Mouse (Mus musculus) limb, embryonic 13.5 days (tissue): ENCODE data around the gene Tacc2. TPM values are rescaled to one million over a fixed set of nuclear protein-coding genes. Genes with fewer than 3 reads are reported as not detected.
A peak's percentile ranks its signal among the peaks of the same experiment; 100 is the strongest.

Experiments
- ATAC-seq: fragments of 200-750 bp; cut with Nextera tagmentation; 2 replicates; pipeline ENCODE4 v1.8.0; 2017; ENCODE audit warnings: low read depth, moderate number of reproducible peaks, moderate TSS enrichment; ENCODE audit not compliant: low FRiP score
- H3K27ac ChIP-seq: fragments of 300-500 bp; sonication (generic); 2 replicates; pipeline ENCODE4 v1.5.1; 2015; ENCODE audit warnings: inconsistent platforms, mild to moderate bottlenecking, moderate library complexity
- H3K27me3 ChIP-seq: fragments of 300-500 bp; sonication (generic); 2 replicates; pipeline ENCODE4 v1.6.1; 2015; ENCODE audit warnings: mild to moderate bottlenecking, inconsistent platforms
- H3K36me3 ChIP-seq: fragments of 300-500 bp; sonication (generic); 2 replicates; pipeline ENCODE4 v1.6.1; 2015; ENCODE audit warnings: inconsistent platforms, mild to moderate bottlenecking, moderate library complexity
- H3K4me1 ChIP-seq: fragments of 300-500 bp; sonication (generic); 2 replicates; pipeline ENCODE4 v1.6.1; 2015; ENCODE audit warnings: inconsistent platforms
- H3K4me2 ChIP-seq: fragments of 300-500 bp; sonication (generic); replicated peaks from 2 replicates; pipeline ENCODE4 v1.6.1; 2015; ENCODE audit warnings: inconsistent platforms, mild to moderate bottlenecking, moderate library complexity
- H3K4me3 ChIP-seq: fragments of 300-500 bp; sonication (generic); 2 replicates; pipeline ENCODE4 v1.5.1; 2015; ENCODE audit warnings: moderate library complexity, mild to moderate bottlenecking, inconsistent platforms
- H3K9ac ChIP-seq: fragments of 300-500 bp; sonication (generic); 2 replicates; pipeline ENCODE4 v1.6.1; 2015; ENCODE audit warnings: mild to moderate bottlenecking, inconsistent platforms
- H3K9me3 ChIP-seq: fragments of 300-500 bp; sonication (generic); 2 replicates; pipeline ENCODE4 v1.6.1; 2016; ENCODE audit warnings: inconsistent platforms
- WGBS: fragments of 180-500 bp; shearing (Covaris S2); methylation state at CpG from one replicate; pipeline ENCODE4 v1.1.7; 2015; 5-methylcytosine and 5-hydroxymethylcytosine counted together
- polyA plus RNA-seq: library from polyadenylated mRNA; unstranded; fragments of >200 nt; fragmentation: Nextera tagmentation; extraction: Ambion mirVana; gene quantifications from 2 replicates; pipeline ENCODE4 v1.2.1, GENCODE M21; 2015

The Tacc2 gene
- polyA plus RNA-seq, 1 experiment from 2014 or later = 39.3 TPM

DNA sequence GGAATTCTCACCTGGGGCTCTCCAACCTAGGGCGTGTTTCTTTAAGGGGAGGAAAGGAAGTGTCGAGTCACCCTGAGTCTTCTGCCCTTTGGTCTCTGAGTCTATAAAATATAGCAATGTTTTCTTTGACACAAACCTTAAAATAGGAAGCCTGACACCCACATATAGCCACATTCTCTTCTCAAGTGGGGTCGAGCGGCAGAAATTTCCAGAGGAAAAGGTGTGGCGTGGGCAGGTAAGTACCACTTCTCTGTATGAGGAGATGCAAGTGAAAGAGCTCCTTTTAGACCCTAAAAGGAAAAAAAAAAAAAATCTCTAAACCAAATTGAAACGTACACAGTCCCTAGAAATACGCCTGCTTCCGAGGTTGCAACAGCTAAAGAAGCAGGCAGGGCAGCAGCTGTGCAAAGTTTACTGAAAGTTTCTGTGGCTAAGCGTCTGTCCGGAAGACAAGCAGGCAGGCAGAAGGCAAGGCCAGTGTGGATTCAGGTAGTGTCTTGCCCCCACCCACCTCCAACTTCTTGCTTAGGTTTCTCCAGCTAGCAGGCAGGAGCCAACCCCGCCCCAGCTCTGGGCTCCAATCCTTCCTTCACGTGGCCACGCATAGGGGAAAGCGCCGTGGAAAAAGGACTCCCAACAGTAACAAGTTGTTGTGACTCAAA is 68.2 kb downstream of the Tacc2 start:
- peak; percentile 54; the same call in 1 of the 2 replicates for ATAC-seq
- Histone ChIP-seq H3K9me3 (no peaks in the 10 kb centered on the region), H3K36me3 (no peaks in the 10 kb centered on the region), H3K4me2 (peak overlapping the region; percentile 91), H3K27ac (peak overlapping the region; percentile 95), H3K4me1 (peaks cover 33% of the 10 kb centered on the region), H3K9ac (peak overlapping the region; percentile 90), H3K4me3 (peak overlapping the region; percentile 70), H3K27me3 (no peaks in the 10 kb centered on the region)
- 11% methylated on average over 15 of the region's 15 CpGs for WGBS

DNA sequence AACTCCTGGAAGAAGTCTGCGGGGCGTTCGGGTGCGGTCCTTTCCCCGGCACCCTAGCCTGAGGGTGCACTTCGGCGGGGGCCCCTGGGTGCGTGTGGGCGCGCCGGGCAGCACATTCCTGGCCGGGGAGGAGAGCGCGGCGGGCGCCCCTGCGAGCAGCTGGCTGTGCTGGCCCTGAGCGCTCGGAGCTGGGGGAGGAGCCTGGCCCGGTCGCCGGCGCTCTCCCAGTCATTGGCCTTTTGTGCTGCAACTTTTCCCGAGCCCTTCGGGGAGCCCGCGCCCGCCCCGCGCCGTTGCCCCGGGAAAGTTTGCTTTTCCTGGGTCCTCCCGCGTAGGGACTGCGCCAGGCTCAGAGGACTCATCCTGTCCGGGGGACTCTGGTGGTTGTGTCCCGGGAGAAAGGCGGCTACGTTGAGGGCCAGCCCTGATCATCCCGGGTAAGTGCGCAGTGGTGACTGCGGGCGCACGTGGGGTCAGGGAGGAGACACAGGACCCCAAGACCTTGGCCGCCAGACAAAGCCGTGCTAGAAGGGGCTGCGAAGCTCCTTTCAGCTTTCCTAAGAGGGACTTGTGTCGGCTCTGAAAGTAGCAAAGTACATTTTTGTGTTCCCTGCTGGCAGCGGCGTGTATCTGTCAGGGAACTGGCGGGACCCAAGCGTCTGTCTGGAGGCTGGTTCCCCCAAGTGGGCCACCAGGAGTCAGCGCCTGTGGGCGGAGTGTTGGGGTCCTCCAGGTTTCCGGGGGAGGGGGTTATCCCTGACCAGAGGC is 68.9 kb downstream of the Tacc2 start:
- H3K9me3 ChIP-seq = no peaks in the 10 kb centered on the region
- peak overlapping the region; percentile 70 for H3K4me3 ChIP-seq
- no peaks in the 10 kb centered on the region for H3K27me3 ChIP-seq
- H3K9ac ChIP-seq = peak overlapping the region; percentile 90
- no peaks in the 10 kb centered on the region for H3K36me3 ChIP-seq
- under 1% methylated on average over 46 of the region's 55 CpGs for WGBS
- H3K4me2 ChIP-seq = peak overlapping the region; percentile 91
- peak; percentile 89 for ATAC-seq
- H3K4me1 ChIP-seq = peaks cover 33% of the 10 kb centered on the region
- H3K27ac ChIP-seq = peak overlapping the region; percentile 95

DNA sequence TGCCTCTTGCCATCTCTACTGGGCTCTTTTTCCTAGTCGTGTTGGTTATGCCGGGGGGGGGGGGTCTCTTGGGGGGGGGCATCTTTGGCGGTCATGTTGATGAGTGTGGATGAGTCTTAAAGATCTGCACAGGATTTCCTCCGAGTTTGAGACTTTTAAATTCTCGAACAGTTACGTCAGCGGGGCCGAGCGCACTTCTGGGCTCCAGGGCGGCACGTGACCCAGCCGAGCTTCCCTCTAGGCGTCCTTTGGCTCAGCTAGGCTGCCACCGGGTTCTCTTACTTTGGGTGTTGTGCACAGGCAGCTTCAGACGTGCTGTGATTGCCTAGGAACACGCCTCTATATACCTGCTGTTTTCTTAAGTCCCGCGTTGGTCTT is 69.5 kb downstream of the Tacc2 start:
- Histone ChIP-seq H3K36me3 (no peaks in the 10 kb centered on the region), H3K9me3 (no peaks in the 10 kb centered on the region), H3K4me2 (peak overlapping the region; percentile 91), H3K9ac (peak overlapping the region; percentile 90), H3K4me1 (peaks cover 33% of the 10 kb centered on the region), H3K4me3 (peak overlapping the region; percentile 70), H3K27me3 (no peaks in the 10 kb centered on the region), H3K27ac (peak overlapping the region; percentile 95)
- under 1% methylated on average over 18 of the region's 18 CpGs for WGBS
- ATAC-seq = peak; percentile 63; the same call in 1 of the 2 replicates

DNA sequence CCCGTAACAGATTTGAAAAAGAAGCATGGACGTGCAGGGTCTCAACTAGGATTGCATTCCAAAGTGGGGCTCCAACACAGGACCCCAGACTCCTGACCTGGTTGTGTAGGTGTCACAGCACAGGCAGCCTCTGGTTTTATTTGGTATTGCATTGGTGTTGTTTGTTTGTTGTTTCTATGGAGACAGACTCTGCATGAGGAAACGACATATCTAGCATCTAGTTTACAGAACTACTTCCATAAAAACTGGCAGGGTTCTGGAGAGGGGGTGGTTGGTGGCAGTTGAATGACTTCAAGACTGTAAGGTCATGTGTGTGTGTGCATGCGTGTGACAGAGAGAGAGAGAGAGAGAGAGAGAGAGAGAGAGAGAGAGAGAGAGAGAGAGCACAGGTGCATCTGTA is 70.8 kb downstream of the Tacc2 start:
- Histone ChIP-seq H3K27ac (no peak overlapping the region), H3K4me2 (peak overlapping the region; percentile 91)
- WGBS = 62% methylated on average over 4 of the region's 4 CpGs

DNA sequence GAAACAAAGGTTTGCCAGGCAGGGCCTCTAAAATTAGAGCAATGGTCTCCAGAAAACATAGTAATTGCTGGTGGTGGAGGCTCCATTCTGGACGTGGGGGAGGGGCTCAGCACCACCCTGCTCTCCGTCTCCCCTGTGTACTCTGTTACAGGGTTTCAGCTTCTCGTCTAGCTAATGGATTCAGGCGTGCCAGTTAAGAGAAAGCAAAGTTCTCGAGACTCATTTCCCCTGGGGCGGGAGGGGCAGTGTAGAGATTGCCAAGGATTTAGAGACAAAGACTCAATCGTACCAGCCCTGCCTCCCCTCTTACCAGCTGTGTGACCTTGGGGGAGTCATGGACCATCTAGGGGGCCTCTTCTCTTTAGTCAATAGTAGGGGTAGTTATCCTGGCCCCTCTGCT is 72.0 kb downstream of the Tacc2 start:
- Histone ChIP-seq H3K4me2 (no peak overlapping the region), H3K27me3 (no peaks in the 10 kb centered on the region), H3K9ac (no peak overlapping the region), H3K4me1 (peaks cover 47% of the 10 kb centered on the region), H3K4me3 (no peak overlapping the region), H3K9me3 (no peaks in the 10 kb centered on the region), H3K36me3 (no peaks in the 10 kb centered on the region), H3K27ac (no peak overlapping the region)
- ATAC-seq = no peak
- WGBS = 35% methylated on average over 7 of the region's 7 CpGs

More for the DNA sequence above, 70.8 kb downstream of the Tacc2 start:
- H3K9ac ChIP-seq = 0 out of 2 replicates have a peak overlapping the region, but pooled peaks have one; percentile 90
- no peaks in the 10 kb centered on the region for H3K36me3 ChIP-seq
- H3K4me1 ChIP-seq = peaks cover 36% of the 10 kb centered on the region
- no peaks in the 10 kb centered on the region for H3K27me3 ChIP-seq
- H3K9me3 ChIP-seq = no peaks in the 10 kb centered on the region
- no peak for ATAC-seq
- peak overlapping the region; percentile 70; the same call in 1 of the 2 replicates for H3K4me3 ChIP-seq

DNA sequence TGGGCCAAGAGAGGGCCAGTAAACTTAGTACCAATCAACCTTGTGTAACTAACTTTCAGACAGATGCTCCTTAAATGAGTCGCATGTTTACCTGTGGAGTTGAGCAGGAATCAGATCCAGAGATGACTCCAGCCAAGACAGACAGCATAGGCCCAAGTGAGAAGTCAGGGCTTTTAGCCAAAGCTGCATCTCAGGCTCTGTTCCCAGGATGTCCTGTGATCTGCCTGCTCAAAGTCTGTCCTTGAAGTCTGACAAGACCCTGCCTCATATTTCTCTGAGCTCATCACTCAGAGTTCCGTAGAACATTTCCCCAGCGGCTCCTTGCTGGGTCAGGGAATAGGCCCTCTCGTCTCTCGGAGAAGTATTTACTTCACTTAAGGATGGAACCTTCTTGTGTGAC is 73.4 kb downstream of the Tacc2 start:
- Histone ChIP-seq H3K4me1 (peaks cover 54% of the 10 kb centered on the region), H3K27ac (no peak overlapping the region), H3K4me3 (no peak overlapping the region), H3K36me3 (no peaks in the 10 kb centered on the region), H3K9ac (no peak overlapping the region), H3K27me3 (no peaks in the 10 kb centered on the region), H3K4me2 (no peak overlapping the region), H3K9me3 (no peaks in the 10 kb centered on the region)
- WGBS = 81% methylated on average over 5 of the region's 5 CpGs
- ATAC-seq = no peak

DNA sequence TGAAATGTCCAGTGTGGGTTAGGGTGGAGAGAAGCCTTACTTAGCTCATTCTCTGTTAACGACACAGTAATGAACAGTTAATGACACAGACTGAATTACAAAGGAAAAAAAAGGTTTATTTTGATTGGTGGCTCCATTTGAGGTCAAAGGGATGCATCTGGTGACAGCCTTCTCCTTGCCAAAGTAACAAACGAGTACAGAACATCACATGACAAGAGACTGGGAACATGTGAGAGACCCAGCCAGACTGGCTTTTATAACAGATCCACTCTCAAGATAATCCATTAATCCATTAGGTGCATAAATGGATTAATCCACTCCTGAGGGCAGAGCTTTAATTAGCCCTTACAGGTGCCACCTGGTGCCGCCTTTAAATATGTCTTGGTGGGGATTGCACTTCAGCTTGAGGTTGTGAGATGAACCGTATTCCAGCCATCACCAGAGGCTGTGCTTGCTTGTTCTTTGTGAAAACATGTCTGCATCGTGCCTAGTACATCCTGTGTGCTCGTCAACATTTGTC is 75.9 kb downstream of the Tacc2 start:
- Histone ChIP-seq H3K27me3 (no peaks in the 10 kb centered on the region), H3K27ac (no peak overlapping the region), H3K4me2 (no peak overlapping the region), H3K9me3 (no peaks in the 10 kb centered on the region), H3K36me3 (no peaks in the 10 kb centered on the region), H3K4me1 (peaks cover 45% of the 10 kb centered on the region), H3K4me3 (no peak overlapping the region), H3K9ac (no peak overlapping the region)
- ATAC-seq = no peak
- WGBS = 69% methylated on average over 6 of the region's 6 CpGs

DNA sequence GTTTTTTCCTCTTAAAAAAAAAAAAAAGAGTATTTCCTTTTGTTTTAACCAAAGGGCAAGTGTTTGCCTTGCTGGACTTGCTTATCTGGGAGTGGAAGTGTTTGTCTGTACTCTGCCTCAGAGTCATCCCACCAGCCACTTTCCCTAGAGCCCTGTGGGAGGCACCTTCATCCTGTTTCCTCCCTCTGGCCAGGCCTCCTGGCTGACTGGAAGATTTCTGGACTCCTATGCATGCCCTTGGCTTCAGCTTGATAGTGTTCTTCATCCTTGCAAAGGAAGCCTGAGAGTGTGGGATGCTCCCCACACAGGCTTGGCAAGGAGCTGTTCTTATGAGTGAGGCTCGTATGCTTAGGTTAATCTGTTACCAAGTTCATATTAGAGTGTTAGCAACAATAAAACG is 77.3 kb downstream of the Tacc2 start:
- ATAC-seq = no peak

DNA sequence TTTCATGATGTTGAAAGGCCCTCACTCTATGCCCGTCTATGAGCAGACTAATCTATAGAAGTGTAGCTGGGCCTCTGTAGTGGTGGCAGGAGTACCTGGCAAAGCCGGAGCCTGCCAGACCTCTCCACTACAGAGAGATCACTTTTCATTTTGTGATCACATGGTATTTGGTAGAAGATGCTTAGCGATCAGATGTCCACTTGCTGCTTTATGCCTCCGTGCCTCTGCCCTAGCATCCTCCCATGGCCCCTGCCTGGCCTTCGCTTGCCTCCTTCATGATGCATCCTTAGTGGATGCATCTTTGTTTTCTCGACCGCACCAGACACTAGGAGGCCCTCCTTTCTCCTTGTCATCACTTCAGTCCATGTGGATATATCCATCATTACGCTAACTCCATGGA is 79.7 kb downstream of the Tacc2 start:
- Histone ChIP-seq H3K27ac (no peak overlapping the region), H3K9ac (no peak overlapping the region), H3K4me3 (no peak overlapping the region), H3K4me2 (no peak overlapping the region), H3K36me3 (no peaks in the 10 kb centered on the region), H3K9me3 (no peaks in the 10 kb centered on the region), H3K4me1 (peaks cover 30% of the 10 kb centered on the region), H3K27me3 (no peaks in the 10 kb centered on the region)
- no peak; the same call in 1 of the 2 replicates for ATAC-seq
- 91% methylated on average over 8 of the region's 8 CpGs for WGBS

More for the DNA sequence above, 77.3 kb downstream of the Tacc2 start:
- Histone ChIP-seq H3K9me3 (no peaks in the 10 kb centered on the region), H3K9ac (no peak overlapping the region), H3K27me3 (no peaks in the 10 kb centered on the region), H3K4me1 (peaks cover 31% of the 10 kb centered on the region), H3K36me3 (no peaks in the 10 kb centered on the region), H3K4me2 (no peak overlapping the region), H3K27ac (no peak overlapping the region), H3K4me3 (no peak overlapping the region)
- WGBS = 57% methylated on average over 2 of the region's 2 CpGs

DNA sequence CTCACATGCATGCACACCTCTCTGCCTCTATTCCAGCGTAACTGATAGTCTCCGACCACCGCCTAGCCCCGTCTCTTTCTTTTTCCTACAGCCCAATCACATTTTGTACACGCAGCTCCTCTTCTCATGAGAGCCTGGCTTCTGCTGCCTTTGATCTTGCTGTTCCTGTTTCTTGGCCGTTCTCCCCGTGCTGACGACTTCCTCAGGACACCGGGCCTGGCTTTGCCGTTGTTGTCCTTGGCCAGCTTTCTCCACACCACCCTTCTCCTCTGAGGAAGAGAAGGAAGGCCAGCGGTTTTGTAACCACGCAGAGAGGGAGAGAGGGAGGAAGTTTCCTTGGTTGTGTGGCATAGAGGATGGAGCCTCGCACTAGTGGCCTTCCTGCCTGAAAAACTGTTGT is 80.5 kb downstream of the Tacc2 start:
- no peak overlapping the region for H3K9ac ChIP-seq
- WGBS = 56% methylated on average over 13 of the region's 13 CpGs
- H3K27me3 ChIP-seq = no peaks in the 10 kb centered on the region
- ATAC-seq = no peak
- H3K4me3 ChIP-seq = no peak overlapping the region
- H3K4me2 ChIP-seq = no peak overlapping the region
- H3K9me3 ChIP-seq = no peaks in the 10 kb centered on the region
- H3K27ac ChIP-seq = no peak overlapping the region
- peaks cover 33% of the 10 kb centered on the region for H3K4me1 ChIP-seq
- no peaks in the 10 kb centered on the region for H3K36me3 ChIP-seq

DNA sequence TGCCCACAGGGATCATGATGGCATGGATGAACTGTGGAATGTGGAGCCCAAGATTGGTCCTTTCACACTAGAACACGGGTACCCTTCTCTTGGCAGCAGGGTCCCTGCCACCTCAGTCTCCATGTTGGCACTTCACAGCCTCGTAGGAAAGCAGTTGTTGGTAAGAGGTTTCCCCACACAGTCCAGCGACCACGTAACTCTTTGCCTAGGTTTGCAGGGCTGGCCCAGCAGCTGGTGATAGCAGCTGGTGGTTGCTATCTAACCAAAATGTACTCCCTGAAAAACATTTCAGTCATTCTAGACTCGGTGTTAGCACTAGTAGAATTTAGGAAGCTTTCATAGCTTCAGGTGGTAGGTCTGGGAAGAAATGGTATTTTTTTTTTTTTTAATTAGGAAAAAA is 81.9 kb downstream of the Tacc2 start:
- H3K9me3 ChIP-seq = peaks cover 8% of the 10 kb centered on the region; the same call in 1 of the 2 replicates
- H3K4me3 ChIP-seq = no peak overlapping the region
- peaks cover 22% of the 10 kb centered on the region for H3K4me1 ChIP-seq
- H3K9ac ChIP-seq = no peak overlapping the region
- 88% methylated on average over 5 of the region's 5 CpGs for WGBS
- ATAC-seq = no peak
- H3K27ac ChIP-seq = no peak overlapping the region
- no peak overlapping the region for H3K4me2 ChIP-seq
- peaks cover 9% of the 10 kb centered on the region for H3K36me3 ChIP-seq
- H3K27me3 ChIP-seq = no peaks in the 10 kb centered on the region

DNA sequence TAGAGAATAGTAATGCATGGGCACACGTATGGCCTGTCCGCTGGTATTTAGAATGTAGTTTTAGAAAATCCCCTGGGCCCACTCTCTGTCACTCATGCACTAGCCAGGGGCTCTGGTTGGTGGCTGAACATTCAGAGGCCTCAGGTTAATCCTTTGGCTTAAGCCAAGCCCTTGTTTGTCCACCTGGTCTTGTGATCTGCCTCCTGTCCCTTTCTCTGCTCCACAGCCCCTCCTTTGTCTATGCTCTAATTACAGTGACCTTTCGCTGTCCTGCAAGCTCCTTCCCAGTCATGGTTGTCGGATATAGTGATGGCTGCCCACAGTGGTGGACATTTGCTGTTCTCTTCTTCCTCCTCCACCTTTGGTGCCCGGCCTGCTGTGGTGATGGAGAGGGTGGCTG is 85.0 kb downstream of the Tacc2 start:
- Histone ChIP-seq H3K4me3 (no peak overlapping the region), H3K27ac (no peak overlapping the region), H3K4me1 (peaks cover 5% of the 10 kb centered on the region; the same call in 1 of the 2 replicates), H3K9me3 (peaks cover 16% of the 10 kb centered on the region; the same call in 1 of the 2 replicates), H3K27me3 (no peaks in the 10 kb centered on the region), H3K36me3 (peaks cover 29% of the 10 kb centered on the region), H3K9ac (no peak overlapping the region), H3K4me2 (no peak overlapping the region)
- no peak for ATAC-seq
- WGBS = 78% methylated on average over 5 of the region's 5 CpGs
